Mouse (Mus musculus): ENCODE results near the gene Dtd1.

DNA sequence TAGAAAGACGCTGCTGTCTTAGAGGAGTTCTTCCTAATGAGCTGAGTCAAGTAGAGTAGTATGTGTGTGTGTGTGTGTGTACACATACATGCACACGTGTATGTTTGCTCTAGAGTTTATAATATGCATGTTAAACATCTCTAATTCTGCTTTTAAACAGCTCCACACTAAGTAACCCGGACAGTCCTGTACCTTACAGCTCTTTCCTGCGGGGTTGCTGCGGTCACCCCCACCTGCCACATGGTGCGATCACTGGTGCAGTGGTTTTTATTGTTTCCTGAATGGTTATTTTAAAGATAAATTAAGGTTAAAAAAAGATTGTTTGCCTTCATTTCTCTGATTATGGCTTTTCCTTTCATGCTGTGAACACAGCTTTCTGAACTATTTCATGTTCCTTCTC is 153.9 kb downstream of the Dtd1 start:
- TF ChIP-seq USF1 (IDR thresholded peaks at IDR 0.05; ENCODE audit: low read depth) = no peak
- TF ChIP-seq CEBPB (IDR thresholded peaks at IDR 0.05; ENCODE audit: insufficient read depth, poor library complexity, severe bottlenecking) = no peak
- TF ChIP-seq MYOD1 (IDR thresholded peaks at IDR 0.05; ENCODE audit: control insufficient read depth in 1 of 3, insufficient read length in 2 of 3, low read depth in 2 of 3) = no peak
- no peak for TF ChIP-seq POLR2A (IDR thresholded peaks at IDR 0.05; ENCODE audit: insufficient read length, low read depth)
- TF ChIP-seq TCF3 (IDR thresholded peaks at IDR 0.05; ENCODE audit: insufficient read length, low read depth) = no peak
- TF ChIP-seq REST (IDR thresholded peaks at IDR 0.05; ENCODE audit: insufficient read depth, insufficient read length) = no peak
- no peak for TF ChIP-seq MAX (IDR thresholded peaks at IDR 0.05; ENCODE audit: low read depth)
- TF ChIP-seq TCF12 (IDR thresholded peaks at IDR 0.05; ENCODE audit: insufficient read depth, poor library complexity, severe bottlenecking) = no peak
